Mouse (Mus musculus): ENCODE measurements around the gene Snf8. TPM values are rescaled to one million over a fixed set of nuclear protein-coding genes. Genes with fewer than 3 reads are reported as not detected.

Gene Snf8
- polyA plus RNA-seq, 1 experiment from 2014 or later: 47.5 TPM

DNA sequence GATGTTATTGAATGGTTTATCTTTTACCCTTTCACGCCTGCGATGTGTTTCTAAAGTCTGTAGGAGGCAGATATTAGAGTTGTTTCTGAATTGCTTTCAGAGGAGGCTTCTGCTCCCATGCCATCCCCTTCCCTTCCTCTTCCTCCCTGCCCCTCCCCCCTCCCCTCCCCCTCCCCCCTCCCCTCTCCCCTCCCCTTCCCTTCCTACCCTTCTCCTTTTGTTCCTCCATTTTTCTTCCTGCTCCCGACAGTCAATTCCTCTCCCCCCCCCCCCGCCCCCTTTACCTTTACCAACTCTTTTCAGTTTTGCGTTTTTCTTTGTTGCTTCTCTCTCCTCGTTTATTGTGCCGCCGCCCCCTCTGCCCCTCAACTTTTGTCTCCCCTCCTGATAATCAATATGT lies 22.7 kb upstream of the Snf8 start:
- WGBS (ENCODE audit: insufficient replicate concordance): 9% methylated on average over 5 of the region's 8 CpGs

DNA sequence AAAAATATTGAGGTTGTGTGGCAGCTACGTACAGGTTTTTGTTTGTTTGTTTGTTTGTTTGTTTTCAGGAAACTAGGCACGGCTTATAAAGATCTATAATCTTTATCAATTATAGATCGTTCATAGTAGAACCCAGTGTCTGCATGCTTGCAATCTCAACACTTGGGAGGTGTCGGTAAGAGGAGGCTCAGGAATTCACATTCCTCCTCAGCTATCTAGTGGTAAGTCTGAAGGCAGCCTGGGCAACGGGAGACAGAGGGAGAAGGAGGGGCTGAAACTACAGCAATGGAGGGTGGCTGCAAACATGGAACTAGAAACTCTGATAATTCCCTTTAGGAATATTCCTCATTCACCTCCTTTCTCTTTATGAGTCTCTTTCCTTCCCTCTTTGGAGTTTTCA lies 19.3 kb upstream of the Snf8 start:
- H3K4me3 ChIP-seq (ENCODE audit: low read depth, low read length): no peak overlapping the region
- H3K36me3 ChIP-seq (ENCODE audit: control insufficient read depth, insufficient read depth): no peaks in the 10 kb centered on the region
- H3K4me2 ChIP-seq (ENCODE audit: low read depth, low read length): no peak overlapping the region
- H3K27ac ChIP-seq (ENCODE audit: low read length): no peak overlapping the region
- H3K4me1 ChIP-seq (ENCODE audit: control insufficient read depth, low read depth, low read length): no peaks in the 10 kb centered on the region
- no peak overlapping the region for H3K9ac ChIP-seq (ENCODE audit: low read depth, low read length)
- WGBS (ENCODE audit: insufficient replicate concordance): 38% methylated on average over 5 of the region's 5 CpGs
- ATAC-seq (ENCODE audit: low read depth): no peak
- H3K9me3 ChIP-seq (replicated peaks; ENCODE audit: control insufficient read depth, low read length): no peaks in the 10 kb centered on the region
- peaks cover 4% of the 10 kb centered on the region for H3K27me3 ChIP-seq (ENCODE audit: control insufficient read depth, insufficient read depth, low read depth, low read length)

More for the DNA sequence above, 22.7 kb upstream of the Snf8 start:
- H3K4me1 ChIP-seq (ENCODE audit: control insufficient read depth, low read depth, low read length): peaks cover 4% of the 10 kb centered on the region
- ATAC-seq (ENCODE audit: low read depth): no peak
- H3K36me3 ChIP-seq (ENCODE audit: control insufficient read depth, insufficient read depth): no peaks in the 10 kb centered on the region
- peaks cover 23% of the 10 kb centered on the region for H3K27me3 ChIP-seq (ENCODE audit: control insufficient read depth, insufficient read depth, low read depth, low read length)
- H3K4me2 ChIP-seq (ENCODE audit: low read depth, low read length): no peak overlapping the region
- H3K27ac ChIP-seq (ENCODE audit: low read length): no peak overlapping the region
- no peaks in the 10 kb centered on the region for H3K9me3 ChIP-seq (replicated peaks; ENCODE audit: control insufficient read depth, low read length)
- no peak overlapping the region for H3K4me3 ChIP-seq (ENCODE audit: low read depth, low read length)
- no peak overlapping the region for H3K9ac ChIP-seq (ENCODE audit: low read depth, low read length)

DNA sequence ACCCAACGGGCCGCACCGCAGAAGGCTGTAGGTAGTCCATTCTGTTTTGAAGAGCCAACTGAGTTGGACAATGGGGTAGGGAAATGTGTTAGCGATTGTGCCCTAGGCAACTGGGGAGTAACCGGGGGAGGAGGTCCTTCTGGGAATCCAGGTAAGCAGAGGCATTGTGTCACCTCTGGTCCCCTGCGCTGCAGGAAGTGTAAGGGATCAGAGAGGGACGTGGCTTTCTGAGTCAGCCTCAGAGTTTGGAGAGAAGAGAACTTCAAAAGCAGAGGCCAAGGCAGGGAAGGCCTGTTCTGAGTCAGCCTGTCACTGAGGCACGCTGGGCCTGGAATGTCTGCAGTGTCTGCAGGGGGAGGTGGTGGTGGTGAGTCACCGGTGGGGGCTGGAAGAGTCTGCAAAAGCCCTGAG lies 16.7 kb upstream of the Snf8 start:
- WGBS (ENCODE audit: insufficient replicate concordance): 41% methylated on average over 9 of the region's 9 CpGs
- Histone ChIP-seq H3K27ac (ENCODE audit: low read length) (no peak overlapping the region), H3K36me3 (ENCODE audit: control insufficient read depth, insufficient read depth) (no peaks in the 10 kb centered on the region), H3K4me3 (ENCODE audit: low read depth, low read length) (no peak overlapping the region), H3K27me3 (ENCODE audit: control insufficient read depth, insufficient read depth, low read depth, low read length) (peaks cover under 1% of the 10 kb centered on the region; the same call in 1 of the 2 replicates), H3K4me2 (ENCODE audit: low read depth, low read length) (no peak overlapping the region), H3K9ac (ENCODE audit: low read depth, low read length) (no peak overlapping the region), H3K4me1 (ENCODE audit: control insufficient read depth, low read depth, low read length) (no peaks in the 10 kb centered on the region), H3K9me3 (replicated peaks; ENCODE audit: control insufficient read depth, low read length) (no peaks in the 10 kb centered on the region)
- ATAC-seq (ENCODE audit: low read depth): no peak

DNA sequence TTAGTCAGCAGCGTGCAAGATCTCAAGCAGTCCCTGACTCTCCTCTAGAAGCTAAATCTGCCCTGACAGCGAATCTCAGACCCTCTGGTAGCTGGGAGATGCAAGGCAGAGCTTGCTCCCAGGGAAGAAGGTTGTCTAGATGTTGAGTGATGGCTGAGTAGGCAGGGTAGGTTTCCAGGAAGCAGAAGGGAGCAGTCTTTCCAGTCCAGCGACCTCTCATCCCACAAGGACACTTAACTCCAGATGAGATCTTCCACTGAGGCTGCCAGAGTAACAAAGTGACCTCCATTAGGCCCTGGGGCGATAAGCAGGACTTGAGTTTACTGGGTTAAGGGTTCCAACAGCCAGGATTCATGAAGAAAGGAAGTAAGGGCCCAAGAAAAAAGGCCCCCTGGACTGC lies 14.1 kb upstream of the Snf8 start:
- Histone ChIP-seq H3K4me1 (ENCODE audit: control insufficient read depth, low read depth, low read length) (no peaks in the 10 kb centered on the region), H3K27me3 (ENCODE audit: control insufficient read depth, insufficient read depth, low read depth, low read length) (no peaks in the 10 kb centered on the region), H3K9me3 (replicated peaks; ENCODE audit: control insufficient read depth, low read length) (no peaks in the 10 kb centered on the region), H3K36me3 (ENCODE audit: control insufficient read depth, insufficient read depth) (no peaks in the 10 kb centered on the region), H3K4me2 (ENCODE audit: low read depth, low read length) (no peak overlapping the region), H3K9ac (ENCODE audit: low read depth, low read length) (no peak overlapping the region), H3K27ac (ENCODE audit: low read length) (no peak overlapping the region), H3K4me3 (ENCODE audit: low read depth, low read length) (no peak overlapping the region)
- ATAC-seq (ENCODE audit: low read depth): no peak
- WGBS (ENCODE audit: insufficient replicate concordance): 53% methylated on average over 4 of the region's 4 CpGs

DNA sequence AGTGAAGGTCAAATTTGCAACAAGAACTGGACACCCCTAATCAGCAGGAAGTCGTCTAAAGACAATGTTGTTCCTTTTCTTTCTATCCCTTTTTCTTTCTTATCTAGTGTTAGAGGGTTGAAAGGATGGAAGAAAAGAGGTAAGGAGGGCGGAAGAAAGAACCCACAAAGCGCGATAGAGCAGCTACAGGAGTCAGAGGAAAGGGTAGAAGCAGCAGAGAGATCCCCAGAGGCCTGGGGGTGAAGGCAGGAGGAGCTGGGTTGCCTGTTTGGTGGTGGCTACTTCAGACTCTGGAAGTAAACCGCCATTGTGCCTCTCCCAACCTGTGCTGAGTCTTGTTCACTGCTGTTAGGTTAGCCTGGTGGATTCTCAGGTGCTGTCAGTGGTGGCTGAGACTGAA lies 6.6 kb upstream of the Snf8 start:
- Histone ChIP-seq H3K27ac (ENCODE audit: low read length) (no peak overlapping the region), H3K36me3 (ENCODE audit: control insufficient read depth, insufficient read depth) (no peaks in the 10 kb centered on the region), H3K9me3 (replicated peaks; ENCODE audit: control insufficient read depth, low read length) (no peaks in the 10 kb centered on the region), H3K9ac (ENCODE audit: low read depth, low read length) (no peak overlapping the region), H3K4me2 (ENCODE audit: low read depth, low read length) (no peak overlapping the region), H3K27me3 (ENCODE audit: control insufficient read depth, insufficient read depth, low read depth, low read length) (no peaks in the 10 kb centered on the region), H3K4me3 (ENCODE audit: low read depth, low read length) (no peak overlapping the region), H3K4me1 (ENCODE audit: control insufficient read depth, low read depth, low read length) (no peaks in the 10 kb centered on the region)
- no peak for ATAC-seq (ENCODE audit: low read depth)
- WGBS (ENCODE audit: insufficient replicate concordance): 27% methylated on average over 5 of the region's 5 CpGs

DNA sequence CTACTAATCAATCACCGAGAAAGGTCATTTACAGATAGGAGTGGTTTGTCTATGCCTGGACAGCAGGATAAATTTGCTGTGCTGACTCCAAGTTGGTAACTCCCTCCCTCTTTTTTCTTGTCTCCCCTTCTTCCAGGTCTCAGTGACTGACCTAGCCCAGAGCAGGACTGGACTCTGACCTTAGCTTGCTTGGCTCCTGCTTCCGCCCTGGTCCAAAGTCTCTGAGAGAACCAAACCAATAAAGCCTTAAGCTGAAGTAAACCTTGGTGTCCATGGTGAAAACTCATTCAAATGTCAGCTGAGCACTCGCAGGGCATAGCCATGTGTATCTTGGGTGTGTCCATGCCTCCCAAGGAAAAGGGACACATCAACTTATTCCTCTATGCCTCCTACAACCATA lies 4.1 kb upstream of the Snf8 start:
- Histone ChIP-seq H3K27ac (ENCODE audit: low read length) (no peak overlapping the region), H3K4me1 (ENCODE audit: control insufficient read depth, low read depth, low read length) (peaks cover 12% of the 10 kb centered on the region), H3K4me2 (ENCODE audit: low read depth, low read length) (no peak overlapping the region), H3K36me3 (ENCODE audit: control insufficient read depth, insufficient read depth) (no peaks in the 10 kb centered on the region), H3K9me3 (replicated peaks; ENCODE audit: control insufficient read depth, low read length) (no peaks in the 10 kb centered on the region), H3K9ac (ENCODE audit: low read depth, low read length) (no peak overlapping the region), H3K27me3 (ENCODE audit: control insufficient read depth, insufficient read depth, low read depth, low read length) (no peaks in the 10 kb centered on the region), H3K4me3 (ENCODE audit: low read depth, low read length) (no peak overlapping the region)
- ATAC-seq (ENCODE audit: low read depth): no peak
- 71% methylated on average over 3 of the region's 3 CpGs for WGBS (ENCODE audit: insufficient replicate concordance)

DNA sequence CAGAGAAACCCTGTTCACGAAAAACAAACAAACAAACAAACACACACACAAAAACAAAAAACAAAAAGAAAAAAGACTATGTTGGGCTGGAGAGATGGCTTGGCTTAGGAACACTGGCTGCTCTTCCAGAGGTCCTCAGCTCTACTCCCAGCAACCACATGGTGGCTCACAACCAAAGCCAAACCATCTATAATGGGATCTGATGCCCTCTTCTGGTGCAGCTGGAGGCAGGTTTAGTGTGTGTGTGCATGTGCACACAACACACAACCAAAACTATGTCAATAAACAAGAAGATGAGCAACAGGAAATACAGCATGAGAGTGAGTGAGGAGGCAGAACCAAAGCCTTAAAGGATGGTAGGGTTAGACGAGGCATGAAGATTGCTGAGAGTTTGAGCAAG lies 3.0 kb upstream of the Snf8 start:
- ATAC-seq (ENCODE audit: low read depth): no peak
- Histone ChIP-seq H3K27ac (ENCODE audit: low read length) (no peak overlapping the region), H3K4me2 (ENCODE audit: low read depth, low read length) (no peak overlapping the region), H3K9me3 (replicated peaks; ENCODE audit: control insufficient read depth, low read length) (no peaks in the 10 kb centered on the region), H3K9ac (ENCODE audit: low read depth, low read length) (no peak overlapping the region), H3K27me3 (ENCODE audit: control insufficient read depth, insufficient read depth, low read depth, low read length) (no peaks in the 10 kb centered on the region), H3K36me3 (ENCODE audit: control insufficient read depth, insufficient read depth) (no peaks in the 10 kb centered on the region; the same call in 1 of the 2 replicates), H3K4me1 (ENCODE audit: control insufficient read depth, low read depth, low read length) (peaks cover 15% of the 10 kb centered on the region), H3K4me3 (ENCODE audit: low read depth, low read length) (no peak overlapping the region)
- 58% methylated on average over 2 of the region's 2 CpGs for WGBS (ENCODE audit: insufficient replicate concordance)

DNA sequence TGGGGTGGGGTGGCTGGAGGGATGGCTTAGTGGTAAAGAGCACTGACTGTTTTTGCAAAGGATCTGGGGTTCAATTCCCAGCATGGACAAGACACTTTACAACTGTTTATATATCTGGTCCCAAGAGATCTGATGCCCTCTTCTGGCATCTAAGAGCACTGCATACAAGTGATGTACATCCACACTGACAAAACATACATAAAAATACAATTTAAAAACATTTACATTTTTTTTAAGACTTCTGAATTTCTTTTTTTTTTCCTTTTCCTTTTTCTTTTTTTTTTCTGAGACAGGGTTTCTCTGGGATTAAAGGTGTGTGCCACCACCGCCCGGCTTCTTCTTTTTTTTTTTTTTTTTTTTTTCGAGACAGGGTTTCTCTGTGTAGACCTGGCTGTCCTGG lies 1.4 kb upstream of the Snf8 start:
- Histone ChIP-seq H3K4me2 (ENCODE audit: low read depth, low read length) (no peak overlapping the region), H3K4me3 (ENCODE audit: low read depth, low read length) (no peak overlapping the region), H3K36me3 (ENCODE audit: control insufficient read depth, insufficient read depth) (no peaks in the 10 kb centered on the region; the same call in 1 of the 2 replicates), H3K4me1 (ENCODE audit: control insufficient read depth, low read depth, low read length) (peaks cover 21% of the 10 kb centered on the region), H3K27ac (ENCODE audit: low read length) (no peak overlapping the region), H3K9me3 (replicated peaks; ENCODE audit: control insufficient read depth, low read length) (no peaks in the 10 kb centered on the region), H3K27me3 (ENCODE audit: control insufficient read depth, insufficient read depth, low read depth, low read length) (no peaks in the 10 kb centered on the region), H3K9ac (ENCODE audit: low read depth, low read length) (no peak overlapping the region)
- no peak for ATAC-seq (ENCODE audit: low read depth)
- WGBS (ENCODE audit: insufficient replicate concordance): 97% methylated on average over 3 of the region's 3 CpGs

DNA sequence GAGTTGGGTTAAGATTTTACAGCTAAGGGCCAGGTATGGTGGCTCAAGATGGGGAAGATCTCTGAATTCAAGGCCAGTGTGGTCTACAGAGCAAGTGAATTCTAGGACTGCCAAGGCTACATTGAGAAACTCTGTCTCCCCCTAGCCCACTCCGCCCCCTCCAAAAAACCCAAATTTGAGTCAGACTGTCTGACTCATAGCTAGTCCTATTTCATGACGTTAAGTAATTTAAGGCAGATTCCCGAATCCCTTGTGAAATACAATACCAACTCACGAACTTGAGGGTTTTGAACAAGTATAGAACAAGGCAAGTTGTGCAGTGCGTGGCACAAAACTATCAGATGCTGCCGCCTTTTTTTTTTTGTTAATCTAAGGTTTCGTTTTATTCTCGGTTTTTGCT lies 569 bp upstream of the Snf8 start:
- H3K27ac ChIP-seq (ENCODE audit: low read length): peak overlapping the region; percentile 65; the same call in 1 of the 2 replicates
- H3K4me1 ChIP-seq (ENCODE audit: control insufficient read depth, low read depth, low read length): peaks cover 25% of the 10 kb centered on the region
- peak overlapping the region; percentile 87 for H3K9ac ChIP-seq (ENCODE audit: low read depth, low read length)

More for the DNA sequence above, 569 bp upstream of the Snf8 start:
- no peaks in the 10 kb centered on the region for H3K9me3 ChIP-seq (replicated peaks; ENCODE audit: control insufficient read depth, low read length)
- H3K4me2 ChIP-seq (ENCODE audit: low read depth, low read length): peak overlapping the region; percentile 86
- 0 out of 2 replicates have a peak, but pooled peaks have one; percentile 5 for ATAC-seq (ENCODE audit: low read depth)
- H3K27me3 ChIP-seq (ENCODE audit: control insufficient read depth, insufficient read depth, low read depth, low read length): no peaks in the 10 kb centered on the region
- 44% methylated on average over 8 of the region's 8 CpGs for WGBS (ENCODE audit: insufficient replicate concordance)
- peaks cover 2% of the 10 kb centered on the region for H3K36me3 ChIP-seq (ENCODE audit: control insufficient read depth, insufficient read depth)
- H3K4me3 ChIP-seq (ENCODE audit: low read depth, low read length): peak overlapping the region; percentile 95
